Mouse (Mus musculus) intestine, embryonic 15.5 days (tissue): ENCODE data around the gene Ift46. TPM values are rescaled to one million over a fixed set of nuclear protein-coding genes. Genes with fewer than 3 reads are reported as not detected.

Experiments used
- ATAC-seq: fragments of 200-750 bp; cut with Nextera tagmentation; 2 replicates; pipeline ENCODE4 v1.8.0; 2017; ENCODE audit warnings: moderate TSS enrichment, moderate library complexity
- H3K27ac ChIP-seq: fragments of 300-500 bp; sonication (generic); 2 replicates; pipeline ENCODE4 v1.5.1; 2015; ENCODE audit warnings: mild to moderate bottlenecking, inconsistent platforms
- H3K27me3 ChIP-seq: fragments of 300-500 bp; sonication (generic); replicated peaks from 2 replicates; pipeline ENCODE4 v1.6.1; 2015; ENCODE audit warnings: inconsistent platforms
- H3K36me3 ChIP-seq: fragments of 300-500 bp; sonication (generic); 2 replicates; pipeline ENCODE4 v1.6.1; 2015; ENCODE audit warnings: inconsistent platforms
- H3K4me1 ChIP-seq: fragments of 300-500 bp; sonication (generic); replicated peaks from 2 replicates; pipeline ENCODE4 v1.6.1; 2015; ENCODE audit warnings: inconsistent platforms
- H3K4me2 ChIP-seq: fragments of 300-500 bp; sonication (generic); replicated peaks from 2 replicates; pipeline ENCODE4 v1.6.1; 2015; ENCODE audit warnings: mild to moderate bottlenecking, inconsistent platforms
- H3K4me3 ChIP-seq: fragments of 300-500 bp; sonication (generic); replicated peaks from 2 replicates; pipeline ENCODE4 v1.5.1; 2015; ENCODE audit warnings: inconsistent platforms
- H3K9ac ChIP-seq: fragments of 300-500 bp; sonication (generic); 2 replicates; pipeline ENCODE4 v1.6.1; 2015; ENCODE audit warnings: inconsistent platforms
- H3K9me3 ChIP-seq: fragments of 300-500 bp; sonication (generic); 2 replicates; pipeline ENCODE4 v1.6.1; 2016; ENCODE audit warnings: inconsistent platforms
- WGBS: fragments of 180-500 bp; shearing (Covaris S2); methylation state at CpG from one replicate; pipeline ENCODE4 v1.1.7; 2015; 5-methylcytosine and 5-hydroxymethylcytosine counted together
- polyA plus RNA-seq: library from polyadenylated mRNA; unstranded; fragments of >200 nt; fragmentation: Nextera tagmentation; extraction: Ambion mirVana; gene quantifications from 2 replicates; pipeline ENCODE4 v1.2.1, GENCODE M21; 2015

The Ift46 gene
- polyA plus RNA-seq, 1 experiment from 2014 or later, result 79.8 TPM

DNA sequence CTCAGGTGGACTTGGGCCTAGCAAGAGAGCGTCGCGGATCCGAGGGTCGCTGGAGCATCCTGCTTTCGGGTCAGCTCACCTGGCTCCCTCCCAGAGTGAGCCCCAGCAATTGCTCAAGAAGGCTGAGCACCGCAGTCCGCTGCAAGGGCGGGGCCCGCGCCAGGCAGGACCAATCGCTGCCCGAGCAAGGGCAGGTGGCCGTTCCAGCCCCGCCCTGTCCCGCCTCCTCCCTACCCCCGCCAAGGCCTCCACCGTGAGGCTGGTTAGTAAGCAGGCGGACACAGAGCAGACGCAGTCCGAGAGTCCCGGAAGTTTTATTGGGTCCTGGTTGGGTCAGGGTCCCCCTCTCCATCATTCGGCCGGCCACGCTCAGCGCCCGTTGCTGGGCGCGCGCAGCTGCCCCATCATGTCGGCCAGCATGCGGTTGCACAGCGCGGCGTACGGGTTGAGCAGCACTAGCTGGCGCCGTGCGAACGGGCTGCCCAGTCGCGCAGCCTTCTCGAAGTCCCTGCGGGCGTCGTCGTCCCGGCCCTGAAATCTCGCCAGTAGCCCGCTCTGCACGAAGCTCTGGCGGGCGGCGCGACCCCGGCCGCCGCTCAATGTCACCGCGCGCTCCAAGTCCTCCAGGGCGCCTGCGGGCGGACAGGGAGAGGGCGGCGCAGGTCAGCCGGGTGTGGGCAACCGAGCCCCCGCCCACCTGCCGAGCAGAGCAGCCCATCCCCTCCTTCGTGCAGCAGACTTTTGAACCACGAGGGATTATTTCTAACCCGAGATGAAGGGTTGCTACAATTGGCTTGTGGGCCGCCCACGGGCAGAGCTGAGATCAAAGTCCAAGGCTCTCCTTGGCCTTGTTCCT, 31.6 kb downstream of the Ift46 start, which contains the start of gene Tmem25:
Gene Tmem25 (minus strand): TSS at position 206 of the 856 bp plus-strand sequence.
- ATAC-seq, result peak; percentile 97
- Histone ChIP-seq H3K4me3 (peak within 1 kb of the TSS; percentile 62), H3K4me2 (peak within 1 kb of the TSS; percentile 97), H3K27ac (peak within 1 kb of the TSS; percentile 95), H3K9me3 (no peaks in the 10 kb centered on the region), H3K27me3 (0 out of 2 replicates have a peak, but pooled peaks cover 7% of the 10 kb centered on the region), H3K36me3 (no peaks in the 10 kb centered on the region), H3K4me1 (peaks cover 26% of the 10 kb centered on the region), H3K9ac (peak within 1 kb of the TSS; percentile 69)
- WGBS, result under 1% methylated on average over 72 of the region's 75 CpGs

DNA sequence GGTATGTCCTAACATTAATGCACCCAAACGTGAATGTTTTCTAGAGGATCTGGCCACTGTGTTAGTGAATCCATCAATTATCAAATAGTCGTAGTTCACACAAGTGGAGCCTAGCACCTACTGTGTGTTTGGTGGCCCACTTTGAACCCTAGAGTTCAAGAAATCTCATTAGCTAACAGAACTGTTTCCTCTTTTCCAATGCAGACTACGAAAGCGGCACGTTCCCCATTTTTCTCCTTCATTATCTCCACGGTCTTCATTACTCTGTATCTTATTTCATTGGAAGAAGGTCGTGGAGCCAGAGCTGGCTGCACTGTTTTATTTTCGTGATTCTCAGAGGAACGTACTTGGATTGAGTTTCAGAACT, 32.2 kb downstream of the Ift46 start:
- 0 out of 2 replicates have a peak, but pooled peaks cover 7% of the 10 kb centered on the region for H3K27me3 ChIP-seq
- H3K36me3 ChIP-seq, result peaks cover 4% of the 10 kb centered on the region; the same call in 1 of the 2 replicates
- peak overlapping the region; percentile 97 for H3K4me2 ChIP-seq
- ATAC-seq, result no peak
- H3K4me1 ChIP-seq, result peaks cover 26% of the 10 kb centered on the region
- peak overlapping the region; percentile 95 for H3K27ac ChIP-seq
- peak overlapping the region; percentile 69 for H3K9ac ChIP-seq
- peak overlapping the region; percentile 62 for H3K4me3 ChIP-seq
- 37% methylated on average over 9 of the region's 9 CpGs for WGBS
- no peaks in the 10 kb centered on the region for H3K9me3 ChIP-seq

DNA sequence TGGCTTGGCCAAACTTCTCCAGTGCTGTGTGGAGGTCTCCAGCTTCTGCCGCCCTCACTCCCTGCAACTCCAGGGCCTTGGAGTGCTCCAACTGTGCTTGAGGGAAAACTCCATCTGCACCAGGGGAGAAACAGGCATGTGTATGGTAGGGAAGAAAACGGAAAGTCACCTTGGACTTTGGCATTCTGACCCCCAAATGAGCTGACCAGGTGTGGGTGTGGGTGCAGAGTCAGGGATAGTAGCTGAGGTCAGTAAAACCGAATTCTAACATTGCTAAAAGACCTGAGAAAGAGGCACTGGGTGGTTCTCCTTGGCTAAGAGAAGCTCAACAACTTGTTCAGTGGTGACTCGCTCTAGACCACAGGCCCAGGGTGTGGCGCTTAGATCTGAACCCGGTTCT, 34.0 kb downstream of the Ift46 start:
- Histone ChIP-seq H3K36me3 (peaks cover 15% of the 10 kb centered on the region), H3K9ac (no peak overlapping the region), H3K27me3 (0 out of 2 replicates have a peak, but pooled peaks cover 7% of the 10 kb centered on the region), H3K4me3 (no peak overlapping the region), H3K9me3 (no peaks in the 10 kb centered on the region), H3K4me1 (peaks cover 26% of the 10 kb centered on the region), H3K4me2 (no peak overlapping the region), H3K27ac (no peak overlapping the region)
- no peak for ATAC-seq
- 79% methylated on average over 6 of the region's 6 CpGs for WGBS

DNA sequence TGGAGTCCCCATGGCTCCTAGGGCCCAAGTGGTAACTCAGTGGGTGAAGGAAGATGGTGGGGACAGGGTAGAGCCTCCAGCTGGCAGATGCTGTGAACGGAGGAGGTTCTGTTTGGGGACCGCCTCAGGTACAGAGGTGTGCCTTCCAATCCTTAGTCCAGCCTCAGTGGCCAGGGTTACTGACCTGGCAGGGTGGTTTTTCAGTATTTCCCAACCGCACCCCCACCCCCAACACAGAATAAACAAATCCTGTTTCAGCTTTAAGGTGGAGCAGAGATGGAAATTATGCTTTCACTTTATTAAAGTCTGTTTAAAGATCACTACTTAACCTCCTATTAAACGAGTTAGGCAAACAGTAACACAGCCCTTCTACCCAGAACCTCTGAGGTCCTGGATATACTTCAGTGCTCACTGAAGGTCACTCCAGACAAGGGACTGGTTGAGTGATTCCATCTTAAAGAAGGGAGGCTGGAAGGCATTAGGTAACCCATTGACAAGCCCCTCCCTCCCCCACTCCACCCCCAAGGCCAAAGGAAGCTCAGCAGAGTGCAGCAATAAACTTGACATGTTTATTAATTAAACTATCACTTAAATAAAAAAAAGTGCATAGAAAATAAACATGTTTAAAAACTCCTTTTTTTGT, 35.2 kb downstream of the Ift46 start, which contains the start of gene Ttc36:
Gene Ttc36 (minus strand): TSS at position 265 of the 643 bp plus-strand sequence.
- ATAC-seq, result no peak
- Histone ChIP-seq H3K36me3 (peaks cover 25% of the 10 kb centered on the region), H3K4me2 (no peak within 1 kb of the TSS), H3K4me1 (peaks cover 26% of the 10 kb centered on the region), H3K9ac (no peak within 1 kb of the TSS), H3K4me3 (no peak within 1 kb of the TSS), H3K27me3 (0 out of 2 replicates have a peak, but pooled peaks cover 6% of the 10 kb centered on the region), H3K9me3 (no peaks in the 10 kb centered on the region), H3K27ac (no peak within 1 kb of the TSS)
- 60% methylated on average over 4 of the region's 4 CpGs for WGBS

DNA sequence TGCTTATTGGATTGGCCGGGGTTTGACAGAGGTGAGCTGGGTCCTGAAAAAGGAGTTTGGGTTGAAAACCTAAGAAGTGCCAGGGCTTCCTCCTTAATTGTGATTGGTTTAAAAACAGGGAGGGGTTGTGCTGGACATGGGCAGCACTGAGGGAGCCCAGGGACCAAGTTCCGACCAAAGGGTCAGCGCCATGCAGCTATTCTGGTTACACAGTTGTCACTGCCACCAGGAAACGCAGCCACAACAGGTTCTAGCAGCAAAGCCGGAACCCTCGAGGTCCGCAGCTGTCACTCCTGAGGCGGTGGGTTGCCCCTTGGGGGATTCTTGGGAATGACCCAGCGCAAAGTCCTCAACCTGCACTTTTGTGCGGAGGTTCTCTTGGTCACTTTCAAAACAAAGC, 37.0 kb downstream of the Ift46 start:
- H3K36me3 ChIP-seq, result peaks cover 36% of the 10 kb centered on the region
- no peak overlapping the region for H3K4me2 ChIP-seq
- ATAC-seq, result no peak
- H3K27ac ChIP-seq, result no peak overlapping the region
- no peaks in the 10 kb centered on the region for H3K27me3 ChIP-seq
- H3K4me3 ChIP-seq, result no peak overlapping the region
- WGBS, result 87% methylated on average over 10 of the region's 10 CpGs
- H3K4me1 ChIP-seq, result peaks cover 14% of the 10 kb centered on the region; the same call in 1 of the 2 replicates
- no peak overlapping the region for H3K9ac ChIP-seq
- no peaks in the 10 kb centered on the region for H3K9me3 ChIP-seq

DNA sequence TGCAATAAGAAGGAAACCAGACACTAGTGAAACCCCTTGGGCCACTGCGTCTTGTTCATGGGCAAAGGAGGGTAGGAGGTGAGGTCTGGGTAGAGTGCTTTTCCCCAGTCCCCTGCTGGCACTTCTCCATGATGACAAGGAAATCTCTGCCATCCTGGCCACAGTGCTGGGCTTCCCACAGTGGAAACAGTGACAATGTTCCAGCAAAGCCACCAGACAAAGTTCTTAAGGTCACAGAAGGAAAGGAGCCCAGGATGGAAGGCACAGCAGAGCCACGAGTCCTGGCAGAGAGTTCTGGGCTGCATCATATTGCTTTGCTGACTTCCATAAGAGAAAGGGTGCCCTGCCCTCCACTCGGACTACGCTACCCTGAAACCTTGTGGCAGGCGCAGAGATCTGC, 37.8 kb downstream of the Ift46 start:
- Histone ChIP-seq H3K9ac (no peak overlapping the region), H3K4me3 (no peak overlapping the region), H3K27ac (no peak overlapping the region), H3K4me2 (no peak overlapping the region), H3K36me3 (peaks cover 39% of the 10 kb centered on the region), H3K27me3 (no peaks in the 10 kb centered on the region), H3K4me1 (peaks cover 9% of the 10 kb centered on the region; the same call in 1 of the 2 replicates), H3K9me3 (no peaks in the 10 kb centered on the region)
- no peak for ATAC-seq
- 92% methylated on average over 5 of the region's 5 CpGs for WGBS

DNA sequence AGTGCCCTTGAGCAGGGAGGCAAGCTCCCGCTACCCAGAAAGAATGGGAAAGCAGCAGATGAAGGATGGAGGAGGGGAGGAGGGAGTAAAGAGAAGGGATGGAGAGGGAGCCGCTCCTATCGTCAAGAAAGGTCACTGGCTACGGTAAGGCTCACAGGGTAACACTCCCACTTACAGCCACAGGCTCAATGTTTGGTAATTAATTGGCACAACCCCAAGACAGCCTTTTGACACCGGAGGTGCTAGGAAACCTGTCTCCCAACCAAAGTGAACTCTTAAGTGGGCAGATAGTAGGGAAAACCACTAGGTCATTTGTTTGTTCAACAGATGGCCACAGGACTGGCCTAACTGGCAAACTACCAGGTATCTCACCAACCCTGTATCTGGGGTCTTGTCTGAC, 39.4 kb downstream of the Ift46 start:
- no peaks in the 10 kb centered on the region for H3K27me3 ChIP-seq
- no peak overlapping the region for H3K27ac ChIP-seq
- no peak overlapping the region for H3K4me3 ChIP-seq
- no peaks in the 10 kb centered on the region for H3K9me3 ChIP-seq
- H3K4me2 ChIP-seq, result no peak overlapping the region
- H3K36me3 ChIP-seq, result peaks cover 52% of the 10 kb centered on the region
- H3K9ac ChIP-seq, result no peak overlapping the region
- H3K4me1 ChIP-seq, result 0 out of 2 replicates have a peak, but pooled peaks cover 4% of the 10 kb centered on the region
- ATAC-seq, result no peak
- WGBS, result 66% methylated on average over 5 of the region's 5 CpGs

DNA sequence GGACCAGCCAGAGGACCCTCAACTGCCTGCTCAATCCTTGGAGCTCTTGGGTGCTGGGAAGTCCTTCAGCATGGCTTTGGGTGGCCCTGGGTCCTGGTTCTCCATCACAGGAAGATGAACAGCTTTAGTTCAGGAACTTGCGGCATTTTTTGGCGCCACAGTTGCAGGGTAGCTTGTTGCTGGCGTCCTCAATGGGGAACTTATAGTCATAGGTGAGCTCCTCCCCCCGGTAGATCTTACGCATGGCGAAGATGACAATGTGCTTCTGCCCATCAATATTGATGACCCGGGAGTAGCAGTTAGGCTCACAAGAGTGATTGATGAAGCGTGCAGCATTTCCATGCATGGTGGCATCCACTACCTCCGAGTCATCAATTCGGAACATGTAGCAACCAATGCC, 40.1 kb downstream of the Ift46 start:
- H3K4me2 ChIP-seq, result no peak overlapping the region
- no peaks in the 10 kb centered on the region for H3K9me3 ChIP-seq
- WGBS, result 95% methylated on average over 10 of the region's 10 CpGs
- ATAC-seq, result no peak
- no peak overlapping the region for H3K4me3 ChIP-seq
- no peaks in the 10 kb centered on the region for H3K27me3 ChIP-seq
- no peak overlapping the region for H3K27ac ChIP-seq
- H3K4me1 ChIP-seq, result 0 out of 2 replicates have a peak, but pooled peaks cover under 1% of the 10 kb centered on the region
- no peak overlapping the region for H3K9ac ChIP-seq
- peaks cover 57% of the 10 kb centered on the region for H3K36me3 ChIP-seq

DNA sequence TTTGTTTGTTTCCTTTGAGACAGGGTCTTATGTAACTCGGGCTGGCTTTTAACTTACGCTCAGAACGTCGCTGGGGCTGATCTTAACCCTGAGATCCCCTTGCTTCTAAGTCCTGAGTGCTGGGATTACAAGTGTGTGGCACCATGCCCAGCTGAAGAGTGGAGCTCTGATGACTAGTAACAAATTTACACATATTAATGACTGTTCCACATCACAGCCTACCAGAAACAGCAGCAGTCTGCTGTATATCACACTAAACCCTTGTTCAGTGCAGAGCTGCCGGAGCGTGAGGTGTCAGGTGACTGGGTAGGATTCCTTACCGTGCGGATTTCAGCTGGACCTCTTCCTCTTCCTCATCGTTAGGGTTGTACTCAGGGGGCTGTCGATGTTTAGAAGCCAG, 42.6 kb downstream of the Ift46 start:
- Histone ChIP-seq H3K4me2 (no peak overlapping the region), H3K9ac (no peak overlapping the region), H3K4me1 (no peaks in the 10 kb centered on the region), H3K27ac (no peak overlapping the region), H3K4me3 (no peak overlapping the region), H3K36me3 (peaks cover 75% of the 10 kb centered on the region), H3K27me3 (no peaks in the 10 kb centered on the region), H3K9me3 (no peaks in the 10 kb centered on the region)
- WGBS, result 87% methylated on average over 10 of the region's 10 CpGs
- no peak for ATAC-seq

DNA sequence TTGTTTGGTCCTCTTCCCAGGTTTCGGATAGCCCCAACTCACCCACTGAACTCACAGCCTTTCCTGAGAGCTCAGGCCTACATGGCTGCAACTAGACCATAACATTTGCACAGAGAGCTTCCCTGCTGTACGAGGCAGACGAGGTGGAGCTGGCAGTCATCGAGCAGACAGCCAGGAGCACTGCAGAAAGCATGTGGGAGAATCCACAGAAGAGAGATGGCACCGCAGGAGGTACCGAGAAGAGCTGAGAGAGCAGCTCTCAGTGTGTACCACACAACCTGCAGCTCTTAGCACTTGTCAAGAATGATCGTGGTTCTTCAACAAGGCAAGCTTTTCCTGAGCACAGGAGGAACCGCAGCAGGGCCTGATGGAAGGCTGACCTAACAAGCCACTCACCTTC, 46.5 kb downstream of the Ift46 start:
- Histone ChIP-seq H3K9me3 (no peaks in the 10 kb centered on the region), H3K36me3 (peaks cover 72% of the 10 kb centered on the region), H3K4me2 (no peak overlapping the region), H3K27me3 (no peaks in the 10 kb centered on the region), H3K4me3 (no peak overlapping the region), H3K27ac (no peak overlapping the region), H3K9ac (no peak overlapping the region), H3K4me1 (no peaks in the 10 kb centered on the region)
- ATAC-seq, result no peak
- 93% methylated on average over 8 of the region's 8 CpGs for WGBS

DNA sequence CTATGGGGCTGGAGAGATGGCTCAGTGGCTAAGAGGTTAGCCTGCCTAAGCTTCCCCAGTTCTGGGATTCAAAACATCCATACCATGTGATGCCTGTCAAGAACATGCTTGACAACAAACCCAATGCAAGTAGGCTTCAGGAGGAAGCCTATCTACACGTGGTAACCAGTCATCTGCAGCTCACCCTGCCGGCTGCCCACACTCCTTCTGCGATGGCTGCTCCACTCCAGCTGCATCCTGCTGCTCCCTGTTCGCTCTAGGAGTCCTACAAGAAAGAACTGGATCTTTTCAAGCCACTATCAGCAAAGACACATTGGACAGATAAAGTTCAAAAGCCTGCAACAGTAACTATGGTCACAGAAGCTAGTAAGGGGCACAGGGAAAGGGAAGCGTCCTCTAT, 49.8 kb downstream of the Ift46 start:
- 76% methylated on average over 5 of the region's 5 CpGs for WGBS
- no peak overlapping the region for H3K4me3 ChIP-seq
- no peak overlapping the region for H3K4me2 ChIP-seq
- no peaks in the 10 kb centered on the region for H3K4me1 ChIP-seq
- H3K27me3 ChIP-seq, result no peaks in the 10 kb centered on the region
- ATAC-seq, result no peak
- H3K9ac ChIP-seq, result no peak overlapping the region
- no peak overlapping the region for H3K27ac ChIP-seq
- H3K36me3 ChIP-seq, result peaks cover 83% of the 10 kb centered on the region
- H3K9me3 ChIP-seq, result no peaks in the 10 kb centered on the region

DNA sequence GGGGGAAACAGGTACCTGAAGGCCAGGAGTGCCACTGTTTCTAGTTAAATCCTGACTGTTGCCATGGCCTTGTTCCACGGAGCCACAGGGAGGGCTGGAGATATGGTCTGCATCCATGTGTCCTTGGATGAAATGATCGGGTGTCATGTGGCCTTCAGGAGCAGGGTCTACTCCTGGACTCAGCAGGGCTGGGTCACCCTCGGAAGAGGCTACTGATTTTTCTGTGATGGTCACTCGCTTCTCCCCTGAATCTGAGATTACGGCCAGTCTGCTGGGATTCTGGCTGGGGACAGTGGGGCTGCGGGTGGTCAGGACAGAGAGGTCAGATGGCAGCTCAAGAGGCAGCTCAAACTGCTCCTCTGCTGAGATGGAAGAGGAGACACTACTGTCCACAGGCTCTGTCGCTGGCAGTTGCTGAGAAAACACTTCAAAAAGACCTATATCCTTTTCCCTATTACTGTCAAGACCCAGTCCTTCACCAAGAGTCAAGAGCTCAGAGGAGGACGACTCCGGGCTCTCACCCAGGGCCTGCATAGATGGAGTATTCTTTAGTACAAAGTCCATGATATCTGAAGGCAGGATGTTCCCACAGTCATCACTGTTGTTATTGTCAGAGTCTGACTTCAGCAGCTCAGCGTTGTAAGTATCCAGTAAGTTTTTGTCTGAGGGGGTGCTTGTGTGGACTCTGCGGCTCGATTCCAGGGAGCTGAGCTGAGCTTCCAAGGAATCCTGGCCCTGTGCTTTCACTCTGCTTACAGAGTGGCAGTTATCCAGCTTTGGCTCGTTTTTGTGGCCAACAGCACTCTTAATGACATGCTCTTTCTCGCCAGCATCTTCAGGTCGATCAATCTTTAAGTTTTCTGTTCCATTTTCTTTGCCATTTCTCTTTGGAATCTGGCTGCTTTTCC, 52.5 kb downstream of the Ift46 start:
- H3K4me3 ChIP-seq, result no peak overlapping the region
- WGBS, result 89% methylated on average over 15 of the region's 15 CpGs
- no peaks in the 10 kb centered on the region for H3K27me3 ChIP-seq
- no peak overlapping the region for H3K27ac ChIP-seq
- H3K4me2 ChIP-seq, result no peak overlapping the region
- no peak overlapping the region for H3K9ac ChIP-seq
- peaks cover 74% of the 10 kb centered on the region for H3K36me3 ChIP-seq
- no peaks in the 10 kb centered on the region for H3K9me3 ChIP-seq
- ATAC-seq, result no peak
- H3K4me1 ChIP-seq, result no peaks in the 10 kb centered on the region
